Mouse (Mus musculus) hindbrain, embryonic 13.5 days (tissue): ENCODE results near the gene Hspbap1. TPM values are rescaled to one million over a fixed set of nuclear protein-coding genes. Genes with fewer than 3 reads are reported as not detected.

Source experiments
- ATAC-seq: fragments of 200-750 bp; cut with Nextera tagmentation; 2 replicates; pipeline ENCODE4 v1.8.0; 2017; ENCODE audit warnings: moderate TSS enrichment; ENCODE audit not compliant: low FRiP score
- H3K27ac ChIP-seq: fragments of 300-500 bp; sonication (generic); 2 replicates; pipeline ENCODE4 v1.5.1; 2015; ENCODE audit warnings: inconsistent platforms, mild to moderate bottlenecking, moderate library complexity
- H3K27me3 ChIP-seq: fragments of 300-500 bp; sonication (generic); 2 replicates; pipeline ENCODE4 v1.6.1; 2015; ENCODE audit warnings: mild to moderate bottlenecking, inconsistent platforms
- H3K36me3 ChIP-seq: fragments of 300-500 bp; sonication (generic); 2 replicates; pipeline ENCODE4 v1.6.1; 2015; ENCODE audit warnings: mild to moderate bottlenecking, inconsistent platforms
- H3K4me1 ChIP-seq: fragments of 300-500 bp; sonication (generic); replicated peaks from 2 replicates; pipeline ENCODE4 v1.6.1; 2015; ENCODE audit warnings: inconsistent platforms
- H3K4me2 ChIP-seq: fragments of 300-500 bp; sonication (generic); 2 replicates; pipeline ENCODE4 v1.6.1; 2015; ENCODE audit warnings: inconsistent platforms, mild to moderate bottlenecking, moderate library complexity
- H3K4me3 ChIP-seq: fragments of 300-500 bp; sonication (generic); 2 replicates; pipeline ENCODE4 v1.5.1; 2015; ENCODE audit warnings: mild to moderate bottlenecking, inconsistent platforms
- H3K9ac ChIP-seq: fragments of 300-500 bp; sonication (generic); 2 replicates; pipeline ENCODE4 v1.6.1; 2015; ENCODE audit warnings: mild to moderate bottlenecking, inconsistent platforms
- H3K9me3 ChIP-seq: fragments of 300-500 bp; sonication (generic); 2 replicates; pipeline ENCODE4 v1.6.1; 2016; ENCODE audit warnings: inconsistent platforms
- WGBS: fragments of 180-500 bp; shearing (Covaris S2); methylation state at CpG from one replicate; pipeline ENCODE4 v1.1.7; 2015; 5-methylcytosine and 5-hydroxymethylcytosine counted together
- polyA plus RNA-seq: library from polyadenylated mRNA; unstranded; fragments of >200 nt; fragmentation: Nextera tagmentation; extraction: Ambion mirVana; gene quantifications from 2 replicates; pipeline ENCODE4 v1.2.1, GENCODE M21; 2015

Gene Hspbap1
- polyA plus RNA-seq, 1 experiment from 2014 or later, result 18.8 TPM

DNA sequence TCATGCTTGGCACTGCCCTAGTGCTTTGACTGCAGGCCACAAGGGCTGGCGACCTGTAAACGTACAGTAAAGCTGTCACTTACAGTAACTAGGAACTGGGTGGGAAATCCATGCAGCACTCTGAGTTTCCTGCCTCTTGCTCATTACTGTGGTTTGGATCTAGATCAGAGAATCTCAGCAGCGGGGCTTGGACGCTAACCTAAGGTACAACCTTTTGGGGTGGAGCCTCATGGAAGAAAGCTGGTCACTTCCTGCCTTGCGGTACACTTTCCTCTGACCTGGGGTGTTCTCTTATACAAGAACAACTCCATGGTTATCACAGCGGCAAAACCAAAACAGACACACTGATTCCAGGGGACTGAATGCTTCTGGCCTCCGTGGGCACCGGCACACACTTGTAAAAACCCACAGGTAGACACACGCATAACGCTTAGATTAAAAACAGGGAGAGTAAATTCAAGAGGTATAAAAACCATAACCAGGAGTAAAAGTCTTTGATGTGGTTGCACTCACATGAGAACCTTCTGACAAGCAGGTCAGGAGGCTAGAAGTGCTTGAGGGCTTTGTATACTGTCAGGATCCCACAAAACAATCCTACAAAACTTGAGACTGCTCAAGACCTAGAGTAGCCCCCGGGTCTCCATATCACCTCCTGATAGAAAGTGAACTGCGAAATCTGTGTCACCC is 27.8 kb upstream of the Hspbap1 start:
- ATAC-seq, result no peak

DNA sequence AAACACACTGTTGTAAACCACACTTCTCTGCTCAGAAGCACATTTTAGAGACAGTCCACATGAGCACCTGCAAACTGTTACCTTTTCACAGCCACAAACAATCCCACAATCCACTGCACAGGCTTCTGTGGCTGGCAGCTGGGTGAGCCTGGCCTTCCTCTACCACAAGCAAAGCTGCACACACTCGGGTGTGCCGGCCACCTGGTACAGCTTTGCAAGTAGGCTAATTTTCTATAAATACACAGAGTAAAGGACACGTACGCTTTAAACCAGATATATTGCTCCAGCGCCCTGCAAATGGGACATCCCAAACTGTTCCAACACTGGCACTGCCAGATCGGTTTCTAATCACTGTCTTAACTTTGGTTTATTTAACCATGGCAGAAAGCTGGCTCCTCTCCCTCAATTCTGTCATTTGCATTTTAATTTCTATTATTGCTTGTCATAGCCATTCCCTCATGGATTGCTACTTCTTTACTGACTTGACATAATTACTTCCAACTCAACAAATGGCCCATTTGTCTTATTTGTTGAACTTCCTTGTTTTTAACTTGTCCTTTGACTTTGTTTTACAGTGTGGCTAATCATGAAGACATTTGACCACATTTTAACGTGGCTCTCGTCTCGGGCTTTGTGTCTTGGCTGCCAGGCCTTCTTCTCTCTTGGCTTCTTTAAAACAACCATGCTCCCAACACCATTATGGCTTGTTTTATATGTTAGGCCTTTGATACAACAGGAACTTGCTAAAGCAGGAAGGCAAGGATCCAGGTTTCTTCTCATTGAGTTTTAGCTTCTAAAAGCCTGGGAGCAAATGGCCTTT is 22.5 kb upstream of the Hspbap1 start:
- Histone ChIP-seq H3K9ac (no peak overlapping the region), H3K4me2 (no peak overlapping the region), H3K27ac (0 out of 2 replicates have a peak overlapping the region, but pooled peaks have one; percentile 4), H3K36me3 (no peaks in the 10 kb centered on the region; the same call in 1 of the 2 replicates), H3K4me3 (no peak overlapping the region), H3K27me3 (no peaks in the 10 kb centered on the region), H3K4me1 (peaks cover 6% of the 10 kb centered on the region; the same call in 1 of the 2 replicates), H3K9me3 (no peaks in the 10 kb centered on the region)
- no peak for ATAC-seq
- WGBS, result 76% methylated on average over 9 of the region's 9 CpGs

More for the DNA sequence above, 27.8 kb upstream of the Hspbap1 start:
- WGBS, result 93% methylated on average over 12 of the region's 12 CpGs
- H3K36me3 ChIP-seq, result no peaks in the 10 kb centered on the region; the same call in 1 of the 2 replicates
- no peak overlapping the region for H3K27ac ChIP-seq
- no peaks in the 10 kb centered on the region for H3K9me3 ChIP-seq
- no peak overlapping the region for H3K9ac ChIP-seq
- no peak overlapping the region for H3K4me3 ChIP-seq
- H3K27me3 ChIP-seq, result no peaks in the 10 kb centered on the region
- peaks cover 16% of the 10 kb centered on the region for H3K4me1 ChIP-seq
- no peak overlapping the region for H3K4me2 ChIP-seq

DNA sequence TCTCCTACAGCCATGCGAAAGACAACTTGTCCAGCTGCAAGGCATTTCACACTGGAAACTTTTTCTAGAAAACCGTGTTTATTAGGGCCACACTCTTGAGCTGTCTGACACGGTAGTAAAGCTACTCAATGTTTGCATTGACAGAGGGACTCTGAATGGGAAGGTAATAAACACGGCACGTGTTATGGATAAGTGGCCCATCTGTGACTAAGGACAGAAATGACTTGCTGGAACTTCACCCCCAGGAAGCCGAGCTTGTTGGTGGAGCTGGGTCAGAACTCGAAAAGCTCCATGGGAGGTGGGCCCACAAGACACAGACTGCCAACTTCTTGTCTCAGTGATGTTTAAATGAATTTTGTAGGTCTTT is 22.0 kb upstream of the Hspbap1 start:
- Histone ChIP-seq H3K36me3 (no peaks in the 10 kb centered on the region; the same call in 1 of the 2 replicates), H3K4me2 (no peak overlapping the region), H3K27me3 (no peaks in the 10 kb centered on the region), H3K4me1 (peaks cover 6% of the 10 kb centered on the region; the same call in 1 of the 2 replicates), H3K9me3 (no peaks in the 10 kb centered on the region), H3K9ac (no peak overlapping the region), H3K4me3 (no peak overlapping the region), H3K27ac (no peak overlapping the region)
- ATAC-seq, result no peak
- 89% methylated on average over 7 of the region's 7 CpGs for WGBS

GRCm38 (mm10) chr16:35749385-35749784 is 20.8 kb upstream of the Hspbap1 start:
- no peak overlapping the region for H3K27ac ChIP-seq
- no peaks in the 10 kb centered on the region for H3K27me3 ChIP-seq
- no peak overlapping the region for H3K9ac ChIP-seq
- H3K9me3 ChIP-seq, result no peaks in the 10 kb centered on the region
- no peaks in the 10 kb centered on the region; the same call in 1 of the 2 replicates for H3K36me3 ChIP-seq
- H3K4me2 ChIP-seq, result no peak overlapping the region
- WGBS, result 78% methylated on average over 7 of the region's 7 CpGs
- H3K4me1 ChIP-seq, result peaks cover 6% of the 10 kb centered on the region; the same call in 1 of the 2 replicates
- H3K4me3 ChIP-seq, result no peak overlapping the region
- no peak for ATAC-seq

DNA sequence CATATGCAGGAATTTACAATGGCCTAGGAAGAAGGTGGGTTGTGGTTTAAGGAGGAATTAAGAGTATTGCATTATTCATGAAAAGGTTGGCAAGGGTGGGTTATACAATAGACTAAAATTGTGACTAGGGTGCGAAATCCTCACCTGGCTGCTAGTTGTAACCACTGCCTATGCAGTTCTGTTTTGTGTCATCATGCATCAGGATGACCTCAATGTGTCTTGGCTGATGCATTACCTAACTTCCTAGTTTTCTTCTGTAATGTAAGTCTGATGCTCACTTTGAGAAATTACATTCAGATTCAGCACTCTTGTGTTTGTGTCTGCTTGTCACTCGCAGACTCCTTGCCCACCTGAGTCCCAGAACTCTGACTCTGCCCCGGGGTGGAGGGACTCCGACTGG is 18.3 kb upstream of the Hspbap1 start:
- peaks cover 15% of the 10 kb centered on the region for H3K4me1 ChIP-seq
- no peaks in the 10 kb centered on the region for H3K9me3 ChIP-seq
- H3K4me3 ChIP-seq, result no peak overlapping the region
- no peaks in the 10 kb centered on the region for H3K27me3 ChIP-seq
- no peak for ATAC-seq
- no peaks in the 10 kb centered on the region; the same call in 1 of the 2 replicates for H3K36me3 ChIP-seq
- no peak overlapping the region for H3K27ac ChIP-seq
- WGBS, result 90% methylated on average over 4 of the region's 4 CpGs
- no peak overlapping the region for H3K9ac ChIP-seq
- no peak overlapping the region for H3K4me2 ChIP-seq

- 94% methylated on average over 5 of the region's 5 CpGs for WGBS
- H3K4me3 ChIP-seq, result no peak overlapping the region
- no peak overlapping the region for H3K9ac ChIP-seq
- no peaks in the 10 kb centered on the region for H3K9me3 ChIP-seq
- no peak for ATAC-seq
- no peaks in the 10 kb centered on the region for H3K27me3 ChIP-seq
- no peaks in the 10 kb centered on the region for H3K36me3 ChIP-seq
- H3K27ac ChIP-seq, result no peak overlapping the region
- H3K4me1 ChIP-seq, result peaks cover 10% of the 10 kb centered on the region
- no peak overlapping the region for H3K4me2 ChIP-seq
Measured at GRCm38 (mm10) chr16:35753926-35754325, 16.2 kb upstream of the Hspbap1 start.

DNA sequence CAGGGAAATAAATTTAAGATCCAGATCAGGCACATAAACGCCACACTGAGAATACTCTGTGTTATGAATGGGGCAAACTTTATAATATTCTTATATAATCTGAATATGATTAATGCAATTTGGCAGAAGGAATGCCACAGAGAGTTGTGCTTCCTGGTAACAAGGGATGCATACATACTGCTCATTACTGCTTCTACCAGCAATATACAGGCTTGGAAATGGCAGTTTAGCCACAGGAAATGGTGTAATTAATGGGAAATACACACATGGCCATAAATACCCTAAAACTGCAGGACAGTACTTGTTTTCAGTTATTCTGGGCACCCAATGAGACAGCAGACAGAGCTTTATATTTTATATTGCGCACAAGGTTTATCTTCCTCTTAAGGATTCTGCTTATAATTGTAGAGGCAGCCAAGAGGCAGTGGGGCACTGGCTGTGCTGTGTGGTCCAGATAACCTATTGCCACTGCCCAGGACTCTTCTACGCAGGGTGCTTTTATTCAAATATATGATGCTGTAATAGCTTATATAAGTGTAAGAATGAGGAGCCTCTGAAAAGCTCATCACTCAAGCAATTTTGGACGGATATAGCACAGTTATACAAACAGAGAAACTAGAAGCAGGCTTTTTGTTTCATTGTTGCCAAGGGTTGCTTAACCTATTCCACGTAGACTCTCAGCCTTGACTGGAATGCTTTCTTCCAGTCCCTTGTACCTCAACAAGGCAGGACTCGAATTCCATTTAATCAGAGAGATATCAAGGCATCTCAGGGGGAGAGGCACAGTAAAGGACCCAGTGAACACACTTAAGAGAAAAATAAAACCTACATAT is 14.5 kb upstream of the Hspbap1 start:
- no peak overlapping the region for H3K4me3 ChIP-seq
- no peak overlapping the region for H3K27ac ChIP-seq
- no peak overlapping the region for H3K4me2 ChIP-seq
- H3K4me1 ChIP-seq, result peaks cover 10% of the 10 kb centered on the region
- no peaks in the 10 kb centered on the region for H3K9me3 ChIP-seq
- no peak overlapping the region for H3K9ac ChIP-seq
- no peaks in the 10 kb centered on the region for H3K36me3 ChIP-seq
- ATAC-seq, result no peak; the same call in 1 of the 2 replicates
- no peaks in the 10 kb centered on the region for H3K27me3 ChIP-seq
- WGBS, result 79% methylated on average over 6 of the region's 6 CpGs

DNA sequence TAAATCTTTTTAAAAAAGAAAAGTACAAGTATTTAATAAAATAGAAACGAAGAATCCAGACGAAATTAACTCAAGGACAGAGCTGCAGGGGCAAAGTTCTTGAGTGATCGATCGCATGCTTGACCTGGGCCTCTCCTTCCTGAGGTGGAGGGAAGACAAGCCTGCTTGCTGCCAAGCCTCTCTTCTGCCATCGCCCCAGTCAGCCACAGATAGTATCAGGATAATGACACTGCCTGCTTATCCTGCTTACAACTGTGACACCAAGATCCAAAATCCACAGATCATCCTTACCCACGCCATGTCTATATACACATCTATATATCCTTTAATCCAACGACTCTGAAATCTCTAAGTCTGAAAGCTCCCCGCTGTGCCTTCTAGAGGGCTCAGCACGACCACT is 13.5 kb upstream of the Hspbap1 start:
- ATAC-seq, result no peak
- Histone ChIP-seq H3K9ac (no peak overlapping the region), H3K27ac (no peak overlapping the region), H3K4me1 (peaks cover 10% of the 10 kb centered on the region), H3K27me3 (no peaks in the 10 kb centered on the region), H3K4me3 (no peak overlapping the region), H3K9me3 (no peaks in the 10 kb centered on the region), H3K4me2 (no peak overlapping the region), H3K36me3 (no peaks in the 10 kb centered on the region)
- WGBS, result 91% methylated on average over 9 of the region's 9 CpGs

DNA sequence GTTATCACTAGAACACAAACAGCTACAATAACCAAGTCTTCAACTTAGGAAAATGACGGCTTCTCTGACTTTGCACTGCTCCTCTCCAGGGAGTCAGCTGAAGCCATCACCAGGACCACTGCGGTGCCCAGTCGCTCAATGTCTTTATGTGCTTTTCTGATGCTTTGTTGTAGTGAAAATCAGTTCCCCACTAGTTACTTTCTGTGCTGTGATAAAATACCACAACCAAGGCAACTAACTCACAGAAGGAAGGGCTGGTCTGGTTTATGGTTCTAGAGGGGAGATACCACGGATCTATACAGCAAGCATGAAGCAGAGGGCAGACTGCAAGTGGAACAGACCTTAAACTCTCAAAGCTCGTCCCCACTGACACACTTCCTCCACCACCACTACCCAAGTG is 10.8 kb upstream of the Hspbap1 start:
- Histone ChIP-seq H3K4me2 (no peak overlapping the region), H3K4me3 (no peak overlapping the region), H3K27ac (no peak overlapping the region), H3K27me3 (no peaks in the 10 kb centered on the region), H3K4me1 (peaks cover 10% of the 10 kb centered on the region), H3K9ac (no peak overlapping the region), H3K36me3 (no peaks in the 10 kb centered on the region), H3K9me3 (no peaks in the 10 kb centered on the region)
- no peak for ATAC-seq
- WGBS, result 91% methylated on average over 5 of the region's 5 CpGs

DNA sequence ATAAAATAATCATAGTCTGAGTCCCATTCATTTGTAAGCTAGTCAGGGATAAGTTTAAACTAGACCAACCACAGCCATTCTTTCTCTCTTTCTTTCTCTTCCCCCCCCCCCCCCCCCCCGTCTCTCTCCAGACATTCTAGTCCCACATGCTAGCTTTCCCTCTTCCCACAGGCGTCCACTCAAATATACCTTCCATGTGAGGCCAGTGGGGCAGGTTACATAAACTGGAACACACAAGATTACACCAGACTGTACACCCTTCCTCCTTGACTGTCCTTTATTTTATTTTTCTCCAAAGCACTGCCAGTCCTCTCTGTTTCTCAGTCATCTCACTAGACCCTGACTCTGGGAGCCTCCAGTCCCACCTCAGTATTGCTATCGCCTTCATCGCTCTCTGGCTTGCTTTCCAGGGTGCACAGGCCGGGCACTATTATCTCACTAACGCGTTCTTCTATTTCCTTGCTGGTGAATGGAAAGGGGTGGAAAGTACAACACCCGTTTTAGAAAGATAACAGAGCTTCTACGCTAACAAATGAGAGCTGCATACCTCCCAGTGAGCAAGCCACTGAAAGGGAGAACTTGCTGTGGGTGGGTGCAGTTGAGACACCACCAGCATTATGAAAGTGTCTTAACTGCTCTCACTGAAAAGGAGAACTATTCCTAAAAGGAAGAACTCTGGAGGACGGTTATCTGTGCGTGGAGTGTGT is 6.4 kb upstream of the Hspbap1 start:
- no peaks in the 10 kb centered on the region for H3K27me3 ChIP-seq
- no peaks in the 10 kb centered on the region for H3K9me3 ChIP-seq
- no peak for ATAC-seq
- no peak overlapping the region for H3K9ac ChIP-seq
- peaks cover 22% of the 10 kb centered on the region for H3K4me1 ChIP-seq
- H3K4me2 ChIP-seq, result no peak overlapping the region
- no peak overlapping the region for H3K27ac ChIP-seq
- H3K36me3 ChIP-seq, result no peaks in the 10 kb centered on the region
- WGBS, result 77% methylated on average over 11 of the region's 11 CpGs
- H3K4me3 ChIP-seq, result no peak overlapping the region

DNA sequence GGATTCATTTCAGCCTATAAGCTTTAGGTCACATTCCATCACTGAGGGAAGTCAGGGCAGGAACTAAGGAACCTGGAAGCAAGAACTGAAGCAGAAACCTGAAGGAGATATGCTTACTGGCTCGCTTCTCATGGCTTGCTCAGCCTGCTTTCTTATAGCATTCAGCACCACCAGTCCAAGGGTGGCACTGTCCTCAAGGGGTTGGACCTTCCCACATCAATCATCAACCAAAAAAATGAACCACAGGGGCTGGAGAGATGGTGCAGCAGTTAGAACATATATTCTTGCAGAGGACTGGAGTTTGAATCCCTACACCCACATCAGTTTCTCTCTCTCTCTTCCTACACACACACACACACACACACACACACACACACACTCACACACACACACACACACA is 5.2 kb upstream of the Hspbap1 start:
- Histone ChIP-seq H3K4me3 (no peak overlapping the region), H3K4me2 (no peak overlapping the region), H3K27me3 (no peaks in the 10 kb centered on the region), H3K9me3 (no peaks in the 10 kb centered on the region), H3K9ac (no peak overlapping the region), H3K4me1 (peaks cover 22% of the 10 kb centered on the region), H3K27ac (no peak overlapping the region), H3K36me3 (no peaks in the 10 kb centered on the region)
- ATAC-seq, result no peak
- 77% methylated on average over 1 of the region's 1 CpGs for WGBS
